In genomic region chr9:103305332-103306041, GRCm38 (mm10) we compare ENCODE assay signal across 8 mouse cellular contexts. TPM values are rescaled to one million over a fixed set of nuclear protein-coding genes. Genes with fewer than 3 reads are reported as not detected.
DNase-seq lines count a peak whose midpoint lies in the region; ATAC-seq lines count a peak whose summit lies in the region.

No protein-coding gene starts in this region.

- H3K27me3 ChIP-seq in heart, embryonic 13.5 days (replicated peaks): no peaks in the 10 kb centered on the region
- H3K27me3 ChIP-seq in forebrain, embryonic 13.5 days: no peaks in the 10 kb centered on the region
- H3K27me3 ChIP-seq in limb, embryonic 15.5 days: no peaks in the 10 kb centered on the region
- no peaks in the 10 kb centered on the region for H3K27me3 ChIP-seq in neural tube, embryonic 15.5 days (replicated peaks)

- H3K27ac ChIP-seq in heart, embryonic 13.5 days (replicated peaks): peak overlapping the region; percentile 83
- H3K27ac ChIP-seq in forebrain, embryonic 13.5 days: peak overlapping the region; percentile 85
- peak overlapping the region; percentile 83 for H3K27ac ChIP-seq in limb, embryonic 15.5 days
- H3K27ac ChIP-seq in neural tube, embryonic 15.5 days (replicated peaks): no peak overlapping the region; the same call in 1 of the 2 replicates

- H3K4me3 ChIP-seq in heart, embryonic 13.5 days: peak overlapping the region; percentile 86
- peak overlapping the region; percentile 79 for H3K4me3 ChIP-seq in forebrain, embryonic 13.5 days
- peak overlapping the region; percentile 81 for H3K4me3 ChIP-seq in limb, embryonic 15.5 days
- peak overlapping the region; percentile 94 for H3K4me3 ChIP-seq in neural tube, embryonic 15.5 days (replicated peaks)

- peak overlapping the region; percentile 94 for H3K9ac ChIP-seq in heart, embryonic 13.5 days
- H3K9ac ChIP-seq in forebrain, embryonic 13.5 days: peak overlapping the region; percentile 88
- H3K9ac ChIP-seq in limb, embryonic 15.5 days: peak overlapping the region; percentile 81
- H3K9ac ChIP-seq in neural tube, embryonic 15.5 days (replicated peaks): peak overlapping the region; percentile 69

- ATAC-seq in heart, embryonic 13.5 days (ENCODE audit: extremely low read depth, insufficient number of reproducible peaks, low FRiP score, low TSS enrichment): peak; percentile 75
- ATAC-seq in forebrain, embryonic 13.5 days: peak; percentile 76
- ATAC-seq in limb, embryonic 15.5 days (ENCODE audit: insufficient number of reproducible peaks, low FRiP score, low TSS enrichment, low read depth): peak; percentile 59
- peak; percentile 71 for ATAC-seq in neural tube, embryonic 15.5 days (ENCODE audit: low FRiP score)

- no peak for DNase-seq in heart, adult 11 months
- DNase-seq in thymus, postnatal 4 days: peak; percentile 18
- DNase-seq in thymus, postnatal 25 days: no peak
- no peak for DNase-seq in left cerebral cortex, adult 18-20 months (ENCODE audit: low spot score in 2 of 2)

- peaks cover 30% of the 10 kb centered on the region for H3K4me1 ChIP-seq in heart, embryonic 13.5 days
- peaks cover 23% of the 10 kb centered on the region for H3K4me1 ChIP-seq in forebrain, embryonic 13.5 days
- H3K4me1 ChIP-seq in limb, embryonic 15.5 days: peaks cover 4% of the 10 kb centered on the region; the same call in 1 of the 2 replicates
- H3K4me1 ChIP-seq in neural tube, embryonic 15.5 days: peaks cover 23% of the 10 kb centered on the region

- no peaks in the 10 kb centered on the region for H3K9me3 ChIP-seq in heart, embryonic 13.5 days
- no peaks in the 10 kb centered on the region for H3K9me3 ChIP-seq in forebrain, embryonic 13.5 days (replicated peaks)
- H3K9me3 ChIP-seq in limb, embryonic 15.5 days: no peaks in the 10 kb centered on the region
- no peaks in the 10 kb centered on the region for H3K9me3 ChIP-seq in neural tube, embryonic 15.5 days (replicated peaks)

- peaks cover 38% of the 10 kb centered on the region for H3K36me3 ChIP-seq in heart, embryonic 13.5 days
- H3K36me3 ChIP-seq in forebrain, embryonic 13.5 days (ENCODE audit: poor library complexity, severe bottlenecking): peaks cover 30% of the 10 kb centered on the region
- H3K36me3 ChIP-seq in limb, embryonic 15.5 days: peaks cover 23% of the 10 kb centered on the region
- H3K36me3 ChIP-seq in neural tube, embryonic 15.5 days: peaks cover 10% of the 10 kb centered on the region

- under 1% methylated on average over 40 of the region's 40 CpGs for WGBS in heart, embryonic 13.5 days
- under 1% methylated on average over 40 of the region's 40 CpGs for WGBS in forebrain, embryonic 13.5 days
- WGBS in limb, embryonic 15.5 days: under 1% methylated on average over 40 of the region's 40 CpGs
- WGBS in neural tube, embryonic 15.5 days: under 1% methylated on average over 39 of the region's 40 CpGs

- peak overlapping the region; percentile 86 for H3K4me2 ChIP-seq in heart, embryonic 13.5 days
- H3K4me2 ChIP-seq in forebrain, embryonic 13.5 days: peak overlapping the region; percentile 86
- peak overlapping the region; percentile 74 for H3K4me2 ChIP-seq in limb, embryonic 15.5 days
- peak overlapping the region; percentile 91 for H3K4me2 ChIP-seq in neural tube, embryonic 15.5 days

RNA-seq across cellular contexts. Expression of gene Topbp1, which starts 0.5 kb away (rescaled TPM):
- polyA plus RNA-seq in heart, embryonic 13.5 days (2015; fragmentation: Nextera tagmentation; extraction: Ambion mirVana): 39.8 and 42.4 TPM in 2 replicates
- polyA plus RNA-seq in forebrain, embryonic 13.5 days (2015; fragmentation: Nextera tagmentation; extraction: Ambion mirVana): 59.9 and 66.3 TPM in 2 replicates
- polyA plus RNA-seq in limb, embryonic 15.5 days (2015; fragmentation: Nextera tagmentation; extraction: Ambion mirVana): 50.9 and 57.7 TPM in 2 replicates
- 17.6 and 31.5 TPM in 2 replicates for polyA plus RNA-seq in neural tube, embryonic 15.5 days (2015; fragmentation: Nextera tagmentation; extraction: Ambion mirVana)
- 10 to 100 TPM; 17.0 to 20.7 TPM for total RNA-seq in left cerebral cortex, adult 18-20 months (2021)

RNA-seq across cellular contexts. Expression of gene 1300017J02Rik, which starts 0.6 kb away (rescaled TPM):
- polyA plus RNA-seq in heart, embryonic 13.5 days (2015; fragmentation: Nextera tagmentation; extraction: Ambion mirVana): 2.3 and 3.5 TPM in 2 replicates
- polyA plus RNA-seq in forebrain, embryonic 13.5 days (2015; fragmentation: Nextera tagmentation; extraction: Ambion mirVana): 1.2 and 1.8 TPM in 2 replicates
- polyA plus RNA-seq in limb, embryonic 15.5 days (2015; fragmentation: Nextera tagmentation; extraction: Ambion mirVana): 0.88 and 1.5 TPM in 2 replicates
- polyA plus RNA-seq in neural tube, embryonic 15.5 days (2015; fragmentation: Nextera tagmentation; extraction: Ambion mirVana): 1.5 TPM in 2 replicates
- not detected for total RNA-seq in left cerebral cortex, adult 18-20 months (2021)
